Mouse (Mus musculus) forebrain, postnatal 0 days (tissue): Measurements from ENCODE around the gene Dennd2a. TPM values are rescaled to one million over a fixed set of nuclear protein-coding genes. Genes with fewer than 3 reads are reported as not detected.

Experiments
- ATAC-seq: fragments of 200-750 bp; cut with Nextera tagmentation; 2 replicates; pipeline ENCODE4 v1.8.0; 2017; ENCODE audit warnings: mild to moderate bottlenecking, moderate library complexity
- DNase-seq: peaks from one replicate; pipeline ENCODE4 v3.0.0-alpha.2; 2015
- H3K27ac ChIP-seq: fragments of 300-500 bp; sonication (generic); 2 replicates; pipeline ENCODE4 v1.5.1; 2014; ENCODE audit warnings: low read depth, mild to moderate bottlenecking, antibody characterized with exemption, low read length, moderate library complexity, mixed read lengths
- H3K27me3 ChIP-seq: fragments of 300-500 bp; sonication (generic); 2 replicates; pipeline ENCODE4 v1.6.1; 2014; ENCODE audit warnings: mild to moderate bottlenecking, low read length, mixed read lengths; ENCODE audit not compliant: insufficient read depth
- H3K36me3 ChIP-seq: fragments of 300-500 bp; sonication (generic); 2 replicates; pipeline ENCODE4 v1.6.1; 2014; ENCODE audit warnings: mild to moderate bottlenecking, moderate library complexity; ENCODE audit not compliant: insufficient read depth
- H3K4me1 ChIP-seq: fragments of 300-500 bp; sonication (generic); 2 replicates; pipeline ENCODE4 v1.6.1; 2014; ENCODE audit warnings: antibody characterized with exemption; ENCODE audit not compliant: insufficient read depth
- H3K4me2 ChIP-seq: fragments of 300-500 bp; sonication (generic); 2 replicates; pipeline ENCODE4 v1.6.1; 2014; ENCODE audit warnings: low read depth, mild to moderate bottlenecking, moderate library complexity
- H3K4me3 ChIP-seq: fragments of 300-500 bp; sonication (generic); 2 replicates; pipeline ENCODE4 v1.5.1; 2014; ENCODE audit warnings: low read depth, low read length, mixed read lengths
- H3K9ac ChIP-seq: fragments of 300-500 bp; sonication (generic); 2 replicates; pipeline ENCODE4 v1.6.1; 2014; ENCODE audit warnings: mild to moderate bottlenecking
- H3K9me3 ChIP-seq: fragments of 300-500 bp; sonication (generic); 2 replicates; pipeline ENCODE4 v1.6.1; 2016; ENCODE audit warnings: low read length
- CTCF ChIP-seq: sonication (generic); IDR thresholded peaks from 2 replicates; pipeline ENCODE4 v1.5.1; 2016; ENCODE audit warnings: antibody characterized with exemption, control low read depth, low read depth
- WGBS: fragments of 180-500 bp; shearing (Covaris S2); extraction: QIAGEN DNeasy Blood & Tissue Kit; methylation state at CpG from one replicate; pipeline ENCODE4 v1.1.7; 2014; 5-methylcytosine and 5-hydroxymethylcytosine counted together
- polyA plus RNA-seq: library from polyadenylated mRNA; unstranded; fragments of >200 nt; fragmentation: Nextera tagmentation; extraction: Ambion mirVana; gene quantifications from 2 replicates; pipeline ENCODE4 v1.2.1, GENCODE M21; 2015
- total RNA-seq: library from RNA; depleted of rRNA; stranded (reverse); fragments of >200 nt; gene quantifications from 2 replicates; pipeline ENCODE4 v1.2.3, GENCODE M21; 2014

Gene Dennd2a
- total and polyA plus RNA-seq, 2 experiments from 2014 or later: 8.2 to 13.7 TPM

DNA sequence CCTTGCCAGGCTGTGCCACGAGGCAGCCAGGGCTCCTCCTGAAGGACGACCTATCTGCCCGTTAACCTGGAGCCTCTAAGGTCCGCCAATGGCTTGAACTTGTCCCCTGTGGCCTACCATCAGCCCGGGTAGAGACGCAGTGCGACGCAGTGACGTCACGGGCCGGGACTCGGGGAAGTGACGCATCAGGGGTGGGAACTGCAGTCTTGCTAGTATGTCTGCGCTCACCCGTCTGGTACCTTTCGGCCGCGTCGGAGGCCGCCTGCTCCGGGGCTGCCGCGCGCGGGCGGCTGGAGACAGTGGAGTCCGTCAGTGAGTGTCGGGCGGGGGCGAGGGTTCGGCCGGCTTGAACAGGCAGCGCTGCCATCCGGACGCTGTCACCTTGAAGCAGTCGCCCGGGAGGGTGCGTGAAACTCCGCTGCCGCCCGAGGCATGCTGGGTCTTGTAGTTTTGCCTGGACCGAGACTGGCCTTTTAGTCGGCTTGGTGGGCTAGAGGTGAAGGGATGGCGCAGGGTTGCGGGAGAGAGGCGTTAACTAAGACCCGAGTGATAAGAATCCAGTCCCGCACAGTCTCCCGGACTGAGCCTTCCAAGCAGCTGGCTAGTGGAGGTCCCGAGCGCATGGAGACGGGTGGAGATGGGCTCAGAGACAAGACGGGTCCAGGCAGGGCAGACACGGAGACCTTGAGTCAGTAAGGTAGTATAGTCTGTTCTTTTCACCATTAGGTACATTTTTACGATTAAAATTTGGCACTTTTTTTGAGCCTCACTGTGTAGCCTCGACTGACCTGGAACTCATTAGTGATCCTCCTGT lies 34.9 kb upstream of the Dennd2a start, which contains the start of gene Ndufb2:
Ndufb2 (plus strand) TSS at position 174 of the 814 bp plus-strand sequence.
- WGBS: 2% methylated on average over 49 of the region's 56 CpGs
- H3K4me1 ChIP-seq: peaks cover 9% of the 10 kb centered on the region; the same call in 1 of the 2 replicates
- no peaks in the 10 kb centered on the region for H3K27me3 ChIP-seq
- H3K27ac ChIP-seq: peak within 1 kb of the TSS; percentile 92
- H3K9me3 ChIP-seq: no peaks in the 10 kb centered on the region
- peaks cover 32% of the 10 kb centered on the region for H3K36me3 ChIP-seq
- peak within 1 kb of the TSS; percentile 66 for H3K4me2 ChIP-seq
- H3K4me3 ChIP-seq: peak within 1 kb of the TSS; percentile 90
- no peak for TF ChIP-seq CTCF
- DNase-seq (peak; percentile 97), ATAC-seq (peak; percentile 99)
- H3K9ac ChIP-seq: peak within 1 kb of the TSS; percentile 90

DNA sequence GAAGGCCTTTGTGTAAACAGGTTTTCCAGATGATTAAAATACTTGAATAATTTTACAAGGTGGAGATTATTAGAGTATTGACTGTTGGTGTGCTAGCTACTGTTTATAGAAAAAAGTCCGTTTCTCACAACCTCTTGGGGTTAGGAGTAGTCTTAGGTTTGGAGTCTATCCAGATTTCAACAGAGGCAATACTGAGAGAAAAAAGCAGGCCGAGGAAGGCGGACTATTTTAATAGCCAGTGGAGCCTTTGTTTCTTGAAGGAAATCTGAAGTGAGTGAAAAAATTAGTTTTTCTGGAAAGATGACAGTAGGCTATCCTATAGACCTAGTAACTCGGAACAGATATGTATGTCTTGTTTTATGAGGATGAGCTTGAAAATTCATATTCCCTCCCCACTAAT lies 33.8 kb upstream of the Dennd2a start:
- WGBS: 91% methylated on average over 4 of the region's 4 CpGs
- Histone ChIP-seq H3K4me1 (peaks cover 9% of the 10 kb centered on the region; the same call in 1 of the 2 replicates), H3K9ac (no peak overlapping the region), H3K27ac (no peak overlapping the region), H3K4me3 (no peak overlapping the region), H3K4me2 (no peak overlapping the region), H3K27me3 (no peaks in the 10 kb centered on the region), H3K36me3 (peaks cover 37% of the 10 kb centered on the region), H3K9me3 (no peaks in the 10 kb centered on the region)
- no peak for TF ChIP-seq CTCF
- ATAC-seq (no peak), DNase-seq (no peak)

DNA sequence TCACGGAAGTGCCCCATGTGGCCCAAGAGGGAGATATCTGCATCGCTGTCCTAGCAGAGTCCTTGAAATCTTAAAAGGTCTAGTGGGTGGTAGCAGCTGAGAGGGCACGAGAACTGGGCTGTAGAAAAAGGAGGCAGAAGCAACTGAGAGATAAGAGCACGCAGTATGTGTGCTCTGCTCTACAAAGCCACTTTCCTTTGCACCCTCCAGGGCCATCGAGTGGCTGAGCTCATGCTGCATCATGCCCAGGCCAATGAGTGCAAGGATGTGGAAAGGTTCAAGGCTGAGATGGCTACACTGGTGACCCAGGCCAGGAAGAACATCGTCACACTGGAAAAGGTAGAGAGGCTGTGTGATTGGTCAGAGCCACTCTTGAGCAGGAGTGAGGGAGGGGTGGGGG lies 27.9 kb upstream of the Dennd2a start, which contains the start of gene Gm42420:
Gm42420 (plus strand) TSS at position 237 of the 400 bp plus-strand sequence.
- no peak for TF ChIP-seq CTCF
- H3K4me2 ChIP-seq: no peak within 1 kb of the TSS
- peaks cover 77% of the 10 kb centered on the region for H3K36me3 ChIP-seq
- H3K9ac ChIP-seq: no peak within 1 kb of the TSS
- 97% methylated on average over 6 of the region's 6 CpGs for WGBS
- H3K27ac ChIP-seq: no peak within 1 kb of the TSS
- ATAC-seq: no peak
- no peaks in the 10 kb centered on the region for H3K9me3 ChIP-seq
- H3K4me1 ChIP-seq: no peaks in the 10 kb centered on the region
- DNase-seq: no peak
- H3K4me3 ChIP-seq: no peak within 1 kb of the TSS
- H3K27me3 ChIP-seq: no peaks in the 10 kb centered on the region

DNA sequence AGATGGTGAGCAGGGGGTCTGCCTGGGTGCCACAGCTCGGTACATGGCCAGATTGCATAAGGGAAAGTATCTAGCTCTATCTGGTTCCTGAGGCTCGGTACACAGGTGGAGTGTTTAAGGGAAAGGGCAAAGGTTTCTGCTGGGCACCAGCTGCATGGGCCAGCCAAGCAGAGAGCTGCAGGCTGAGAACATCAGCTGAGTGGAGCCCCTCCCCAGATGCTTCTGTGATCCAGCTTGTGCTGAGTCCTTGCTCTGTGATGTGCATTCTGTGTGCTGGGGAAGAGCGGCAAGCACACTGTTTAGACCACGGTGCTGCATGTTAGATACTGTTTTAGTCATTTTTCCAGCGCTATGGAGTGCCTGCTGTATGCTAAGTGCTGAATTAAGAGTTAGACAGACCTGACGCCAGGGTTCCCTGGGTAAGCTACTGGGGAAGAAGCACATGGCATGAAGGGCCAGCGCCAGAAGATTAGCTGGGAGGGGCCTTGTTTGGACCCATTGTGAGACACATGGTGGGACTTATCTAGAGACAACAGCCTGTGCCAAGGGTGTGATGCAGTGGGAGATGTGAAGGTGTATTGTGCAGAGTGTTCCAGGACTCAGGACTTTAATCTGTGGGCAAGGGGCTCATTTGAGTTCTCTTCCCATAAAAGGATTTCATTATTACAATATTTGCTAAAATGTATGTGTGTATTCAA lies 23.6 kb upstream of the Dennd2a start:
- no peak for TF ChIP-seq CTCF

DNA sequence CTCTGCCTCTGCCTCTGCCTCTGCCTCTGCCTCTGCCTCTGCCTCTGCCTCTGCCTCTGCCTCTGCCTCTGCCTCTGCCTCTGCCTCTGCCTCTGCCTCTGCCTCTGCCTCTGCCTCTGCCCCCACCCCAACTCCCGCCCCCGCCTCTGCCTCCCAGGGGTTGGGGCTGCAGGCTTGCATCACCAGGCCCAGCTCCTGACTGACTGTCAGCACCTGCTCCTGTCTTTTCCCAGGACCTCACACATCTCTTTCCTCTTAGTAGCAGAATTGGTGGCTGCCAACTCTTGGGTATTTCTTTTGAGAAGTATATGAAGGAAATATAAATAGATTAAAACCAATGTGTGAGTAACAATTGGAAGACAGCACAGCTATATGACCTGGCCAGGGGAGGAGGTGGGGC lies 22.9 kb upstream of the Dennd2a start:
- Histone ChIP-seq H3K9me3 (no peaks in the 10 kb centered on the region), H3K36me3 (peaks cover 72% of the 10 kb centered on the region), H3K9ac (no peak overlapping the region), H3K27ac (no peak overlapping the region), H3K4me3 (no peak overlapping the region), H3K27me3 (no peaks in the 10 kb centered on the region), H3K4me1 (no peaks in the 10 kb centered on the region), H3K4me2 (no peak overlapping the region)
- ATAC-seq (no peak), DNase-seq (no peak)
- no peak for TF ChIP-seq CTCF
- WGBS: 85% methylated on average over 2 of the region's 2 CpGs

More for the DNA sequence above, 23.6 kb upstream of the Dennd2a start:
- DNase-seq: no peak
- WGBS: 84% methylated on average over 7 of the region's 7 CpGs
- Histone ChIP-seq H3K9me3 (no peaks in the 10 kb centered on the region), H3K27me3 (no peaks in the 10 kb centered on the region), H3K36me3 (peaks cover 75% of the 10 kb centered on the region), H3K4me1 (no peaks in the 10 kb centered on the region), H3K27ac (no peak overlapping the region), H3K4me3 (no peak overlapping the region), H3K9ac (no peak overlapping the region), H3K4me2 (no peak overlapping the region)
- ATAC-seq: no peak

DNA sequence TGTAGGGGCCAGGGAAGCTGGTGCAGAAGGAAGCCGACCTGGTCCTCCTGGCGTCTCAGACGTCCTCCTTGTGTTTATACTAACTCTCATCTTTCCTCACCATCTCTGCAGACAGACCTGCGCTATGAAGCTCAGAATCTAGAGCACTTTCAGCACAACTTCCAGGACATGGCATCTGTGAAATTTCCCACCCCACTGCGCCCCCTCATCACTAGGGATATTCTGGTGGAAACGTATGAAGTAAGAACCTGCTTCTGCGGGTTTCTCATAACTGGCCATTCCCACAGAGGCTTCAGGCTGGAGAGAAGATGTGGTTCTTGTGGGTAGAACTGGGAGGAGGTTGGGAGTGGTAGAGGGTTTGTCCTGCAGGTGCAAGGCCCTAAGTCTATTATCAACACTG lies 21.9 kb upstream of the Dennd2a start:
- H3K27ac ChIP-seq: no peak overlapping the region
- no peak overlapping the region for H3K4me2 ChIP-seq
- H3K4me3 ChIP-seq: no peak overlapping the region
- peaks cover 69% of the 10 kb centered on the region for H3K36me3 ChIP-seq
- TF ChIP-seq CTCF: no peak
- peaks cover 7% of the 10 kb centered on the region; the same call in 1 of the 2 replicates for H3K4me1 ChIP-seq
- H3K9me3 ChIP-seq: no peaks in the 10 kb centered on the region
- WGBS: 93% methylated on average over 7 of the region's 7 CpGs
- no peaks in the 10 kb centered on the region for H3K27me3 ChIP-seq
- DNase-seq: no peak
- H3K9ac ChIP-seq: no peak overlapping the region
- no peak for ATAC-seq

DNA sequence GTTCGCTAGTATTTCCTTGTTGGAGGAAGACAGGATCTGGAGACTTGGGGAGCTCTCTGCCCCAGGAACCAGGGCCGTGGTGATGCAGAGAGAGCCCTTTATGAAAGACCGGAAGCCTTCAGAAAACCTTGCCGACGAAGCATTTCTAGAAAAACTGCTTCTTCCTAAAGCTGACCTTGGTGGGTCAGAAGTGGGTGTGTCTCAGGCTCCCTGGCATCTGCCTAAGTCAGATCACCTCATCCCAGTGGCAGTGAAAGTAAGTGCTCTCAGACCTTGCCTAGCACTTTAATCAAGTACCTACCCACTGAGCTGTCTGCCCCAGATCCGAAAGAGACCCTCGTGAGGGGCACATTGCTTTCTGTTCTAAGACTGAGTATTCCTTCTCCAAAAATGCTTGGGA lies 17.3 kb upstream of the Dennd2a start:
- 76% methylated on average over 7 of the region's 7 CpGs for WGBS
- peak overlapping the region; percentile 88; the same call in 1 of the 2 replicates for H3K9ac ChIP-seq
- H3K9me3 ChIP-seq: no peaks in the 10 kb centered on the region
- H3K4me3 ChIP-seq: no peak overlapping the region
- H3K27me3 ChIP-seq: no peaks in the 10 kb centered on the region
- no peak overlapping the region; the same call in 1 of the 2 replicates for H3K27ac ChIP-seq
- no peak for DNase-seq
- H3K36me3 ChIP-seq: peaks cover 30% of the 10 kb centered on the region
- peak overlapping the region; percentile 89 for H3K4me2 ChIP-seq
- TF ChIP-seq CTCF: no peak
- peaks cover 11% of the 10 kb centered on the region; the same call in 1 of the 2 replicates for H3K4me1 ChIP-seq
- ATAC-seq: no peak
